Mouse (Mus musculus): ENCODE measurements around the gene Gm572. TPM values are rescaled to one million over a fixed set of nuclear protein-coding genes. Genes with fewer than 3 reads are reported as not detected.

Gm572 gene
- polyA plus RNA-seq, 1 experiment: 0.11 TPM

- DNase-seq: no peak
- Histone ChIP-seq H3K27ac (ENCODE audit: insufficient read depth, low read length) (no peak overlapping the region), H3K27me3 (ENCODE audit: control insufficient read depth, insufficient read depth, low read length) (no peaks in the 10 kb centered on the region), H3K4me3 (replicated peaks; ENCODE audit: insufficient read depth, low read depth, low read length) (no peak overlapping the region), H3K4me1 (ENCODE audit: control insufficient read depth, insufficient read depth, low read length) (no peaks in the 10 kb centered on the region)
- TF ChIP-seq CTCF (IDR thresholded peaks at IDR 0.05; ENCODE audit: borderline replicate concordance, insufficient read depth, low read depth, low read length) (no peak), POLR2A (IDR thresholded peaks at IDR 0.05; ENCODE audit: borderline replicate concordance, insufficient read depth, low read length) (no peak)
- WGBS: 76% methylated on average over 13 of the region's 13 CpGs
Measured at GRCm38 (mm10) chr4:148683539-148683938, 40.4 kb downstream of the Gm572 start.

GRCm38 (mm10) chr4:148686491-148686941, 43.4 kb downstream of the Gm572 start:
- TF ChIP-seq POLR2A (IDR thresholded peaks at IDR 0.05; ENCODE audit: borderline replicate concordance, insufficient read depth, low read length) (no peak), CTCF (IDR thresholded peaks at IDR 0.05; ENCODE audit: borderline replicate concordance, insufficient read depth, low read depth, low read length) (no peak)
- no peaks in the 10 kb centered on the region for H3K27me3 ChIP-seq (ENCODE audit: control insufficient read depth, insufficient read depth, low read length)
- WGBS: 25% methylated on average over 14 of the region's 14 CpGs

DNA sequence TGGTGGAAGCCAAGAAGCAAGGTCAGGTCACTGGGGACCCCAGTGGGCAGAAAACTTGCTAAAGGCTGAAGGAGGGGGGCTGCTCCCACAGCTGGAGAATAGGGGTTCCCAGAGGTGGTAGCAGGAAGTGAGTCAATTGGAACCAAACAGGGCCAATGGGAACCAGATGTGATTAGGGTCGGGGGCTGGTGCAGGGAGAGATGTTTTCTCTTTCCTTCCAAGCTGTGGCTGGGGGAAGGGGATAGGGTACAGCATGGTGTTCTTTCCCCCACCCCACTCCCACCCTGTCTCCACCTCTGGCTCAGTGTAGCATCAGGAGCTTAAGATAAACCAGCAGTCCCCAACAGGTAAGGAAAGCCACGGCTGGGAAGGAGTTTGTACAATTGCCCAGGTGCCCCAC, 45.0 kb downstream of the Gm572 start:
- Histone ChIP-seq H3K4me1 (ENCODE audit: control insufficient read depth, insufficient read depth, low read length) (no peaks in the 10 kb centered on the region), H3K27ac (ENCODE audit: insufficient read depth, low read length) (no peak overlapping the region), H3K27me3 (ENCODE audit: control insufficient read depth, insufficient read depth, low read length) (no peaks in the 10 kb centered on the region), H3K4me3 (replicated peaks; ENCODE audit: insufficient read depth, low read depth, low read length) (no peak overlapping the region)
- DNase-seq: no peak
- 92% methylated on average over 2 of the region's 2 CpGs for WGBS
- no peak for TF ChIP-seq POLR2A (IDR thresholded peaks at IDR 0.05; ENCODE audit: borderline replicate concordance, insufficient read depth, low read length)

More at GRCm38 (mm10) chr4:148686491-148686941, 43.4 kb downstream of the Gm572 start:
- H3K4me3 ChIP-seq (replicated peaks; ENCODE audit: insufficient read depth, low read depth, low read length): no peak overlapping the region
- no peaks in the 10 kb centered on the region for H3K4me1 ChIP-seq (ENCODE audit: control insufficient read depth, insufficient read depth, low read length)
- DNase-seq: no peak
- no peak overlapping the region for H3K27ac ChIP-seq (ENCODE audit: insufficient read depth, low read length)

DNA sequence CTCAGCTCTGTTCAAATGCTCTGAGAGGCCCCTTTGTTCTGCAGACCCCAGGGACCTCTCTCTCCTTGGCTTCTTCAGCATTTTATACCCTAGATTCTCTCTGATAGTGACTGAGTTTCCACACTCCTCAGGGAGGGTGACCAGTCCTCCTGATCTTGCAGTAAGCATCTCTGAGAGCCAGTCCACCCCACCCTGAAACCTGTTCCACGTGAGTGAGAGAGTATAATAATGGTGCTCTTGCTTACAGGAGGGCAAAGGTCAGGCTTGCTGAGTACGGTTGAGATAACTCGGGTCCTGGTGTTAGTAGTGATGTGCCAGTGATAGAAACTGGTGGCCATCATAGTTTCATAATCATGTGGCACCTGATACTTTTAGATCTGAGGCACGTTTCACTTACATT, 48.1 kb downstream of the Gm572 start:
- TF ChIP-seq CTCF (IDR thresholded peaks at IDR 0.05; ENCODE audit: borderline replicate concordance, insufficient read depth, low read depth, low read length): no peak
- no peak for TF ChIP-seq POLR2A (IDR thresholded peaks at IDR 0.05; ENCODE audit: borderline replicate concordance, insufficient read depth, low read length)
- 71% methylated on average over 4 of the region's 4 CpGs for WGBS
- H3K4me3 ChIP-seq (replicated peaks; ENCODE audit: insufficient read depth, low read depth, low read length): no peak overlapping the region
- no peak overlapping the region for H3K27ac ChIP-seq (ENCODE audit: insufficient read depth, low read length)
- DNase-seq: no peak
- no peaks in the 10 kb centered on the region for H3K27me3 ChIP-seq (ENCODE audit: control insufficient read depth, insufficient read depth, low read length)
- H3K4me1 ChIP-seq (ENCODE audit: control insufficient read depth, insufficient read depth, low read length): no peaks in the 10 kb centered on the region

DNA sequence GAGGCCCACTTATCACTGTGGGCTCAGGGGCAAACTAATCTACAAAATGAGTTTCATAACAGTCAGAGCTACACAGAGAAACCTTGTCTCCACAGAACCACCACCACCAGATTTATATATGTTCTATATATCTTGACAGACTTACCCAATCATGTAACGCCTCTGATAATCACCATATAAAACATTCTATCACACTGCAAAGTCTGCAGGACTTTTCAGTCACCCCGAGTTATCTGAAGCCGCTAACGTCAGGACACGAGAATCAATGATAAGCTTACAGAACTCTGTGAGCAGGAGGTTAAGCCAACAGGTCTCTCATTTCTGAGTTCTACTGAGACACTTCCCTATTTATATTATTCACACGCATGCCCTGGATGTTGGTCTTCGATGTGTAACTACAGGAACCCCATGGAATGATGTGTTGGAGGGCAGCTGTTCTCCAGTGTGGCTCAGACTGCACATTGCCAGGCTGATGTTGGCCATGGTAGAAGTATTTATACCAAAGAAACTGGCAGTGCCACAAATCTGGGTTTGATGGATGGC, 50.4 kb downstream of the Gm572 start:
- TF ChIP-seq CTCF (IDR thresholded peaks at IDR 0.05; ENCODE audit: borderline replicate concordance, insufficient read depth, low read depth, low read length) (no peak), POLR2A (IDR thresholded peaks at IDR 0.05; ENCODE audit: borderline replicate concordance, insufficient read depth, low read length) (no peak)
- WGBS: 90% methylated on average over 7 of the region's 7 CpGs
- no peaks in the 10 kb centered on the region for H3K4me1 ChIP-seq (ENCODE audit: control insufficient read depth, insufficient read depth, low read length)
- H3K27me3 ChIP-seq (ENCODE audit: control insufficient read depth, insufficient read depth, low read length): no peaks in the 10 kb centered on the region
- no peak overlapping the region for H3K4me3 ChIP-seq (replicated peaks; ENCODE audit: insufficient read depth, low read depth, low read length)
- H3K27ac ChIP-seq (ENCODE audit: insufficient read depth, low read length): no peak overlapping the region
- DNase-seq: no peak

GRCm38 (mm10) chr4:148704756-148705155, 61.6 kb downstream of the Gm572 start:
- Histone ChIP-seq H3K27me3 (ENCODE audit: control insufficient read depth, insufficient read depth, low read length) (no peaks in the 10 kb centered on the region), H3K4me3 (replicated peaks; ENCODE audit: insufficient read depth, low read depth, low read length) (no peak overlapping the region), H3K27ac (ENCODE audit: insufficient read depth, low read length) (no peak overlapping the region), H3K4me1 (ENCODE audit: control insufficient read depth, insufficient read depth, low read length) (no peaks in the 10 kb centered on the region)
- 40% methylated on average over 3 of the region's 3 CpGs for WGBS
- DNase-seq: peak in 1 of 2 experiments; percentile 22
- no peak for TF ChIP-seq POLR2A (IDR thresholded peaks at IDR 0.05; ENCODE audit: borderline replicate concordance, insufficient read depth, low read length)
- TF ChIP-seq CTCF (IDR thresholded peaks at IDR 0.05; ENCODE audit: borderline replicate concordance, insufficient read depth, low read depth, low read length): peak; percentile 67

DNA sequence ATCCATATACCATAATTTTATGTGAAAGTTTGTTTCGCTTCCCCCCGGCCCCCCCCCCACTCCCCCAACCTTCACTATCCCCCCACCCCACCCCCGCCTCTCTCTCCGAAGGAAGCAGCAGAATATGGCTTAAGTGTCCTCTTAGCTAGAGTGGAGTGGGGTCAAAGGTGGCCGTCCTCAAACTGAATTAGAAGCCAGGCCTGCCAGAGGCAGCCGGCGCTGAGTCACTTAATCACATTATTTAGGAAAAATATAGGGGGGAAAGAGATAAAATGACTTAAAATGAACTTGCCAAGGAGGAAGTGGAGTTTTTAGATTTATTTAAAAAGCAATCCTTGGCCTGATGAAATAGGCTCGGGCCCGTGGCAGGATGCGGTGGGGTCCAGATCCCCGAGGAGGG, 65.7 kb downstream of the Gm572 start:
- TF ChIP-seq POLR2A (IDR thresholded peaks at IDR 0.05; ENCODE audit: borderline replicate concordance, insufficient read depth, low read length) (no peak), CTCF (IDR thresholded peaks at IDR 0.05; ENCODE audit: borderline replicate concordance, insufficient read depth, low read depth, low read length) (no peak)
- DNase-seq: no peak
- WGBS: 63% methylated on average over 11 of the region's 11 CpGs
- no peak overlapping the region for H3K27ac ChIP-seq (ENCODE audit: insufficient read depth, low read length)
- no peak overlapping the region for H3K4me3 ChIP-seq (replicated peaks; ENCODE audit: insufficient read depth, low read depth, low read length)
- H3K4me1 ChIP-seq (ENCODE audit: control insufficient read depth, insufficient read depth, low read length): no peaks in the 10 kb centered on the region
- no peaks in the 10 kb centered on the region for H3K27me3 ChIP-seq (ENCODE audit: control insufficient read depth, insufficient read depth, low read length)

- 54% methylated on average over 2 of the region's 2 CpGs for WGBS
- Histone ChIP-seq H3K4me3 (replicated peaks; ENCODE audit: insufficient read depth, low read depth, low read length) (no peak overlapping the region), H3K4me1 (ENCODE audit: control insufficient read depth, insufficient read depth, low read length) (no peaks in the 10 kb centered on the region), H3K27ac (ENCODE audit: insufficient read depth, low read length) (no peak overlapping the region), H3K27me3 (ENCODE audit: control insufficient read depth, insufficient read depth, low read length) (no peaks in the 10 kb centered on the region)
- no peak for TF ChIP-seq POLR2A (IDR thresholded peaks at IDR 0.05; ENCODE audit: borderline replicate concordance, insufficient read depth, low read length)
- TF ChIP-seq CTCF (IDR thresholded peaks at IDR 0.05; ENCODE audit: borderline replicate concordance, insufficient read depth, low read depth, low read length): no peak
- DNase-seq: no peak
Measured at GRCm38 (mm10) chr4:148710446-148710845, 67.3 kb downstream of the Gm572 start.
